Mouse (Mus musculus) MEL (cell line): ENCODE measurements at regions not wholly inside any gene's neighbourhood (a gene's known extent, or its start where the extent isn't known, plus 50 kb on each side); places are given as distances from the start of the nearest gene placed in this dataset.

Experiments used
- EP300 ChIP-seq, 2 experiments: IDR thresholded peaks; 2 replicates each; pipeline ENCODE4 v1.6.1; 2011; ENCODE audit warnings: improper control_type of control experiment in 2 of 2, low read length in 2 of 2, low read depth in 1 of 2, mild to moderate bottlenecking in 1 of 2
- POLR2A ChIP-seq, 2 experiments: IDR thresholded peaks; 2 replicates each; pipeline ENCODE4 v1.6.1; 2011 to 2012; ENCODE audit warnings: low read length in 2 of 2, mild to moderate bottlenecking in 2 of 2, control low read depth in 1 of 2, improper control_type of control experiment in 1 of 2, low read depth in 1 of 2, moderate library complexity in 1 of 2; ENCODE audit not compliant: control insufficient read depth in 1 of 2, insufficient read depth in 1 of 2, poor library complexity in 1 of 2
- SMC3 ChIP-seq: IDR thresholded peaks from 2 replicates; pipeline ENCODE4 v1.6.1; 2011; ENCODE audit warnings: low read depth, low read length, improper control_type of control experiment

DNA sequence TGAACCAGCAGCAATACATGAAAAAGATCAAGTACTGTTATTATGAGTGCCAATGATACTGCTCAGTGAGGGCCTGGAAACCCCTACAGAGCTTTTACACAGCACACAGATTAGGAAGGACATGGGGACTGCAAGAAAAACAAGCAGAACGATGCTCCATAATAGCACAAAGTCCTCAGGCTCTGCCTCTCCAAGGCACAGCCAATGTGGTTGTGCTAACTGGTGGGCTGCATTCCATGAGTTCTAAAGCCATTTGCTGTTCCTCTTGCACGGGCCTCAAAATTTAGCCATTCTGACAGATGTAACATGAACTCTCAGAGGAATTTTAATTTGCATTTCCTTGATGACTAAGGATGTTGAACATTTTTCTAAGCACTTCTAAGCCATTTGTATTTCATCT lies 465.0 kb upstream of the Jag1 start:
- TF ChIP-seq EP300 (IDR thresholded peaks at IDR 0.05; ENCODE audit: low read depth in 1 of 2, low read length in 2 of 2) (no peak), SMC3 (no peak), POLR2A (IDR thresholded peaks at IDR 0.05; ENCODE audit: control insufficient read depth in 1 of 2, insufficient read depth in 1 of 2, low read depth in 1 of 2, low read length in 2 of 2, poor library complexity in 1 of 2) (no peak)
